ENCODE assay signal across 8 mouse cellular contexts in the genomic region with DNA sequence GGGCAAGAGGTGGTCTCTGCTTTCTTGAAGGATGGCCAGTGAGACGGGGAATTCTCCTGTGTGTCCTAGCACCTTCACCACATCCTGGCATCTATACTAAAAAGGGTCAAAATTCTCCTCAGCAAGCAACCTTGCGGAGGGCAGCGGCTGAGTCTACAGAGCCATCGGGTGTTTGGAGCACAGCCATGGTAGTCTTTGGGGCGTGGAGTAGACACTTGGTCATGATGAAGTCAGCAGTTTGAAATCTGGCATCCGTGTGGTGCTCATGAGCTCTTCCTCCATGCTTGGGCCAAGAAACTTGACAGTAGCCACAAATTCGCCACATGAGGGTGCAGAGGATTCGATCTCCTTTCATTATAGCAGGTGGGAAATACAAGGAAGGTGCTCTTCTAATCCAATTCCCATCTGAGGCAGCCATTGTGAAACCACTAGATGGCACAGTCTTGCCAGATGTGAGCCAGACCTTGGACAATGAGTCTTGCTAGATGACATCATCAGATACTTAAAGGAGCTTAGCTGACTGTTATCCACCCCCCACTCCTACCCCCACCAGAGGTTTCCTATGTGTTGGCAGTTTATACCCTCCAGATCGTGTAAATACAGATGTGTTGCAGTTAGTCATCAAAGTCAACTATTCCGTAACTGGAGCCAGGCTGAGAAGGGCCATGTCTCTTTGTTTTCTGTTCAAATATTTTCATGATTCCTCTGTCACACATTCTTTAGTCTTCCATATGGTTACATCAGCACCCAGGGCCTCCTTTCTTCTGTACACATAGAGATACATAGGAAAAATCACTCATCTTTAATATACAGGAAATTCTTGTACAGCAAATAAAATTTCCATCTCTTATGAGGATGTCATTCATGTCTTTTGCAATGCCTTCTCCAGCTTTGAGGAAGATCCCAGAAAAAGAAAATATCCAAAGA. TPM values are rescaled to one million over a fixed set of nuclear protein-coding genes. Genes with fewer than 3 reads are reported as not detected.
DNase-seq lines count a peak whose midpoint lies in the region; ATAC-seq lines count a peak whose summit lies in the region.
"Had no signal": no experiment of that assay in that cellular context is flagged by ENCODE, and none has a peak within 500 bp of the region (broad histone marks: within the 10 kb centered on the region; RNA-seq: fewer than 3 reads in every experiment).

No protein-coding gene starts in this region.

- no peak overlapping the region for H3K4me2 ChIP-seq in forebrain, embryonic 16.5 days (ENCODE audit: low read length)
- no peak overlapping the region for H3K4me2 ChIP-seq in hindbrain, embryonic 16.5 days (ENCODE audit: low read length)
- no peak overlapping the region for H3K4me2 ChIP-seq in midbrain, embryonic 13.5 days (replicated peaks)

- no peak overlapping the region for H3K27ac ChIP-seq in forebrain, embryonic 16.5 days (ENCODE audit: low read length)
- no peak overlapping the region for H3K27ac ChIP-seq in hindbrain, embryonic 16.5 days (ENCODE audit: low read depth, low read length)
- no peak overlapping the region for H3K27ac ChIP-seq in midbrain, embryonic 13.5 days

- peak; percentile 79 for DNase-seq in ES-CJ7 (ENCODE audit: low read depth, low spot score)
- peak; percentile 59 for DNase-seq in adrenal gland, adult 2 months
- peak; percentile 9 to 16 for DNase-seq in left cerebral cortex, adult 18-20 months (ENCODE audit: low spot score in 2 of 2)
- DNase-seq in urinary bladder, adult 2 months (ENCODE audit: low spot score): no peak

- no peak overlapping the region for H3K4me3 ChIP-seq in forebrain, embryonic 16.5 days (replicated peaks; ENCODE audit: low read length)
- no peak overlapping the region for H3K4me3 ChIP-seq in hindbrain, embryonic 16.5 days (ENCODE audit: low read length)
- no peak overlapping the region for H3K4me3 ChIP-seq in midbrain, embryonic 13.5 days (replicated peaks)
- H3K4me3 ChIP-seq: erythroblast, embryonic 14.5 days had no signal

- H3K9ac ChIP-seq in forebrain, embryonic 16.5 days (replicated peaks; ENCODE audit: low read depth, low read length): no peak overlapping the region
- no peak overlapping the region for H3K9ac ChIP-seq in hindbrain, embryonic 16.5 days (ENCODE audit: low read depth, low read length)
- no peak overlapping the region for H3K9ac ChIP-seq in midbrain, embryonic 13.5 days (replicated peaks)

- H3K36me3 ChIP-seq in forebrain, embryonic 16.5 days (ENCODE audit: control insufficient read depth, insufficient read depth): no peaks in the 10 kb centered on the region
- no peaks in the 10 kb centered on the region for H3K36me3 ChIP-seq in hindbrain, embryonic 16.5 days (ENCODE audit: control insufficient read depth, insufficient read depth, low read length)
- H3K36me3 ChIP-seq in midbrain, embryonic 13.5 days: no peaks in the 10 kb centered on the region

- ATAC-seq in forebrain, embryonic 16.5 days: peak; percentile 57; the same call in 1 of the 2 replicates
- peak; percentile 70; the same call in 1 of the 2 replicates for ATAC-seq in hindbrain, embryonic 16.5 days
- peak; percentile 68; the same call in 1 of the 2 replicates for ATAC-seq in midbrain, embryonic 13.5 days

- H3K4me1 ChIP-seq in forebrain, embryonic 16.5 days (replicated peaks; ENCODE audit: control insufficient read depth, insufficient read depth, low read length): no peaks in the 10 kb centered on the region
- H3K4me1 ChIP-seq in hindbrain, embryonic 16.5 days (ENCODE audit: control insufficient read depth, insufficient read depth, low read depth, low read length): no peaks in the 10 kb centered on the region
- no peaks in the 10 kb centered on the region for H3K4me1 ChIP-seq in midbrain, embryonic 13.5 days (replicated peaks)

- H3K9me3 ChIP-seq in forebrain, embryonic 16.5 days (ENCODE audit: control insufficient read depth, low read length): no peaks in the 10 kb centered on the region
- H3K9me3 ChIP-seq in hindbrain, embryonic 16.5 days (ENCODE audit: control insufficient read depth, low read length): no peaks in the 10 kb centered on the region
- no peaks in the 10 kb centered on the region for H3K9me3 ChIP-seq in midbrain, embryonic 13.5 days

- H3K27me3 ChIP-seq in forebrain, embryonic 16.5 days (replicated peaks; ENCODE audit: control insufficient read depth, insufficient read depth, low read length): no peaks in the 10 kb centered on the region
- no peaks in the 10 kb centered on the region for H3K27me3 ChIP-seq in hindbrain, embryonic 16.5 days (replicated peaks; ENCODE audit: control insufficient read depth, insufficient read depth, low read length)
- no peaks in the 10 kb centered on the region for H3K27me3 ChIP-seq in midbrain, embryonic 13.5 days

- 67% methylated on average over 10 of the region's 10 CpGs for WGBS in forebrain, embryonic 16.5 days
- WGBS in hindbrain, embryonic 16.5 days: 72% methylated on average over 10 of the region's 10 CpGs
- WGBS in midbrain, embryonic 13.5 days: 71% methylated on average over 10 of the region's 10 CpGs

RNA-seq across cellular contexts. Expression of a gene that starts 32.9 kb away (rescaled TPM):
- total RNA-seq in adrenal gland, adult 2 months (2021): 1 to 10 TPM in 1 of 2 experiments, under 1 TPM in 1; 0.59 to 1.3 TPM
- 0.06 and 0.10 TPM in 2 replicates for polyA plus RNA-seq in adrenal gland, adult 2 months (2012; rRNA removed)
- 0.15 and 0.22 TPM in 2 replicates for polyA plus RNA-seq in forebrain, embryonic 16.5 days (2015; fragmentation: Nextera tagmentation; extraction: Ambion mirVana)
- polyA plus RNA-seq in hindbrain, embryonic 16.5 days (2015; fragmentation: Nextera tagmentation; extraction: Ambion mirVana): 0.68 and 0.87 TPM in 2 replicates
- total RNA-seq in left cerebral cortex, adult 18-20 months (2021): not detected
- 0.44 TPM in 1 of 2 replicates, not detected in the other for polyA plus RNA-seq in midbrain, embryonic 13.5 days (2015; fragmentation: Nextera tagmentation; extraction: Ambion mirVana)
- polyA plus RNA-seq in urinary bladder, adult 2 months (2012; rRNA removed): 0.10 and 0.26 TPM in 2 replicates
- polyA plus RNA-seq: erythroblast, embryonic 14.5 days had no signal
